Mouse (Mus musculus) brain, embryonic 14.5 days (tissue): ENCODE results near the gene C2cd3. TPM values are rescaled to one million over a fixed set of nuclear protein-coding genes. Genes with fewer than 3 reads are reported as not detected.
A peak's percentile ranks its signal among the peaks of the same experiment; 100 is the strongest.

Experiments used
- DNase-seq: peaks from one replicate; pipeline ENCODE4 v3.0.0-alpha.2; 2011; ENCODE audit warnings: low read depth
- CTCF ChIP-seq: fragments of 200-500 bp; IDR thresholded peaks from 2 replicates; pipeline ENCODE4 v1.5.1; 2012; ENCODE audit warnings: inconsistent platforms, mild to moderate bottlenecking, moderate library complexity, borderline replicate concordance; ENCODE audit not compliant: insufficient read depth, insufficient read length; ENCODE audit errors: extremely low read depth
- POLR2A ChIP-seq: fragments of 200-500 bp; IDR thresholded peaks from 2 replicates; pipeline ENCODE4 v1.6.1; 2012; ENCODE audit warnings: mild to moderate bottlenecking, inconsistent platforms, borderline replicate concordance; ENCODE audit not compliant: poor library complexity, insufficient read depth, insufficient read length, severe bottlenecking; ENCODE audit errors: extremely low read depth
- polyA plus RNA-seq: library from polyadenylated mRNA; depleted of rRNA; stranded (reverse); fragments of >200 nt; gene quantifications from 2 replicates; pipeline ENCODE4 v1.2.3, GENCODE M21; 2012; rRNA removed

C2cd3 gene
- polyA plus RNA-seq, 1 experiment = 38.3 TPM

DNA sequence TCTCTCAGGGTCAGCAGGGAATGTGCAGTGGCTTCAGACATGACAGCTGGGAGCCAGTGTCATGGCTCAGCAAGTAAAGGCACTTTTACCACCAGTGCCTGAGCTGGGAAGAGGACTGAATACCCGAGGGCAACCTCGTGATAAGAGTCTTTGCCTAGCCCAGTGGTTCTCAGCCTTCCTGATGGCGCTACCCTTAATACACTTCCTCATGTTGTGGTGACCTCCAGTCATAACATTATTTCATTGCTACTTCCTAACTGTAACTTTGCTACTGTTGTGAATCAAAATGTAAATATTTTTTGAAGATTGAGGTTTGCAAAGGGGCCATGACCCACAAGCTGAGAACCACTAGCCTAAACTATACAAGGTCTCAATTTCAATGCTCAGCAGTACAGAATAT is 136.6 kb downstream of the C2cd3 start:
- no peak for DNase-seq
- TF ChIP-seq CTCF = no peak

DNA sequence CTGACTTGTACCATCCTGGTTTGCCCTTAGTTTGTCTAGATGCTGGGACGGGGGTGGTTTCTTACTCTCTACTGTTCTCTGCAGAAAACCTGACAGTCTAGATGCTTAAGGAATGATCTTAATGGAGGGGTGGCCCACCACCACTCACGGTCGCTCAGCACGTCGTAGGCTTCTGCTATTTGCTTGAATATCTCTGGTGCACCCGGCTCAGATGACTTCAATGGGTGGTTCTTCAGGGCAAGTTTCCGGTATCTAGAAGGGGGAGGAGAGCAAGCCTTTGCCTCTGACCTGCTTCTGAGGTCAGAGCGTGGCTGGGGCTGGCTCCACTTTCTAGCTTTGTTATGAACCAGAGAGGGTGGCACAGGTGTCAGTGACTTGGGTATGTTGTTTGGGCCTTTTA is 139.6 kb downstream of the C2cd3 start:
- no peak for DNase-seq
- TF ChIP-seq CTCF = no peak
- no peak for TF ChIP-seq POLR2A

- no peak for TF ChIP-seq POLR2A
- TF ChIP-seq CTCF = no peak
- DNase-seq = peak; percentile 57
Measured at GRCm38 (mm10) chr7:100514573-100514972, 142.5 kb downstream of the C2cd3 start, which contains the start of gene Dnajb13. Gene Dnajb13 (minus strand): TSS chr7:100514960.

Other genes starting within 250 kb of the C2cd3 start
- 10.6 and 14.0 TPM in 2 replicates for gene Lipt2, start 213.0 kb upstream of the C2cd3 start, polyA plus RNA-seq
- 1.5 and 1.9 TPM in 2 replicates for gene Kcne3, start 195.7 kb upstream of the C2cd3 start, polyA plus RNA-seq
- gene Pgm2l1, start 144.8 kb upstream of the C2cd3 start, polyA plus RNA-seq = 26.1 and 43.5 TPM in 2 replicates
- gene P4ha3, start 86.7 kb upstream of the C2cd3 start, polyA plus RNA-seq = 7.8 and 22.0 TPM in 2 replicates
- 184 and 224 TPM in 2 replicates for gene Ppme1, start 74 bp downstream of the C2cd3 start, polyA plus RNA-seq
- gene Ucp3, start 100.8 kb downstream of the C2cd3 start, polyA plus RNA-seq = 0.03 TPM in 1 of 2 replicates, not detected in the other
- 44.7 and 53.9 TPM in 2 replicates for gene Ucp2, start 121.1 kb downstream of the C2cd3 start, polyA plus RNA-seq
- 4.6 and 7.0 TPM in 2 replicates for gene Dnajb13, start 142.7 kb downstream of the C2cd3 start, polyA plus RNA-seq
- 14.1 and 15.3 TPM in 2 replicates for gene Coa4, start 164.8 kb downstream of the C2cd3 start, polyA plus RNA-seq
- 137 and 166 TPM in 2 replicates for gene Rab6a, start 235.2 kb downstream of the C2cd3 start, polyA plus RNA-seq
- 36.9 and 41.1 TPM in 2 replicates for gene Mrpl48, start 236.1 kb downstream of the C2cd3 start, polyA plus RNA-seq